Mouse (Mus musculus) adipose tissue, adult 10 weeks (tissue): Measurements from ENCODE around the gene Olfr170. TPM values are rescaled to one million over a fixed set of nuclear protein-coding genes. Genes with fewer than 3 reads are reported as not detected.

Experiments used
- polyA plus RNA-seq: library from polyadenylated mRNA; stranded (reverse); fragments of 350-450 nt; fragmentation: Illumina TruSeq; extraction: RNeasy Lipid Tissue Mini Kit (QIAGEN cat#74804); gene quantifications from one replicate; pipeline ENCODE4 v1.2.3, GENCODE M21; 2014; ENCODE audit warnings: low read depth, low replicate concordance

Olfr170 gene
- polyA plus RNA-seq, result not detected

DNA sequence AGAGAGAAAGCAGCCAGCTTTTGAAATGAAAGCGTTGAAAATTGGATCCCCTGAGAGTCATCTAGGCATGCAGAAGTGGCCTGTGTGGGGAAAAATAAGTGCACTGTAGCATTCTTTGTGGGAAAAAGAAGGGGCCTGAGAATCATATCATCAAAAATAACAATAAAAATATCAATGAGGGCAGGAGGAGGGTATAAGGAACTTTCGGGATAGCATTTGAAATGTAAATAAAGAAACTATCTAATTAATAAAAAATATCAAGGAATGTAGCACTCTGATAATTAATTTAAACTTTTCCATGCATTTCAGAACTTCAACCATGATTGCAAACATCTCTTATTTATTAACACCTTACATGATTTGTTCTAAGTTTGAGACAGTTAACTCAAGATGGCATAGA lies at the start of gene Olfr170:
Gene Olfr170 (minus strand): TSS at position 101 of the 400 bp plus-strand sequence.

DNA sequence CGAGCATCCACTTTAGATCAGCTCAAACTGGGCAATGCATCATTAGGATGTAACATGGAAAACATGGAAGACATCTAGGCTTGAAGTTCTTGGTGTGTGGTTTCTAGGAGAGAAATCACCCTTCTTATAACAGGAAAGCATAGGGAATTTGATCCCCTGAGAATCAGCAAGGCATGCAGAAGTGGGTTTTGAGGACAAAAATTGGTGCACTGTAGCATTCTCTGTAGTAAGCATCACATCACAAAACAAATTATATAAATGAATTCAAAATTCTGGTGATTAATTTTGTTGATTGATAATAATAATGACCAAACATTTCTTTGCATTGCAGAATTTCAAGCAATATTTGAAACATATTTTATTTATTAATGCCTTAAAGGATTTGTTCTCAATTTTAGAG lies 18.1 kb upstream of the Olfr170 start, which contains the start of gene Olfr171:
Gene Olfr171 (minus strand): TSS at position 101 of the 400 bp plus-strand sequence.

DNA sequence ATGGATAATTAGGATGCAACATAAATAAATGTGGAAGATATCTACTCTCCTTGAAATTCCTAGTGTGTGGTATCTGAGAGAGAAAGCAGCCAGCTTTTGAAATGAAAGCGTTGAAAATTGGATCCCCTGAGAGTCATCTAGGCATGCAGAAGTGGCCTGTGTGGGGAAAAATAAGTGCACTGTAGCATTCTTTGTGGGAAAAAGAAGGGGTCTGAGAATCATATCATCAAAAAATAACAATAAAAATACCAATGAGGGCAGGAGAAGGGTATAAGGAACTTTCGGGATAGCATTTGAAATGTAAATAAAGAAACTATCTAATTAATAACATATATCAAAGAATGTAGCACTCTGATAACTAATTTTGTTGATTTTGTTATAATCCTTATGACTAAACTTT lies 40.0 kb downstream of the Olfr170 start, which contains the start of gene Olfr169:
Gene Olfr169 (minus strand): TSS at position 101 of the 400 bp plus-strand sequence.

Other genes starting within 250 kb of the Olfr170 start
- gene Olfr165, start 188.7 kb downstream of the Olfr170 start, polyA plus RNA-seq, result not detected
- not detected for gene Olfr166, start 128.2 kb downstream of the Olfr170 start, polyA plus RNA-seq
- gene Olfr167, start 89.6 kb downstream of the Olfr170 start, polyA plus RNA-seq, result not detected
- not detected for gene Olfr168, start 76.3 kb downstream of the Olfr170 start, polyA plus RNA-seq
- not detected for gene Olfr169, start 40.1 kb downstream of the Olfr170 start, polyA plus RNA-seq
- gene Olfr171, start 18.0 kb upstream of the Olfr170 start, polyA plus RNA-seq, result not detected
- not detected for gene Lamp3, start 94.5 kb upstream of the Olfr170 start, polyA plus RNA-seq
- 0.20 TPM for gene B3gnt5, start 148.3 kb upstream of the Olfr170 start, polyA plus RNA-seq